Mouse (Mus musculus) thymus, postnatal 10 days (tissue): ENCODE results near the gene Ipo8.

ENCODE experiments used
- DNase-seq, 2 experiments: peaks; one replicate each; pipeline ENCODE4 v3.0.0; 2021; ENCODE audit warnings: low spot score in 2 of 2

Gene Ipo8

GRCm38 (mm10) chr6:148756535-148756934 lies 74.7 kb downstream of the Ipo8 start:
- no peak for DNase-seq

GRCm38 (mm10) chr6:148751400-148751799 lies 79.9 kb downstream of the Ipo8 start:
- no peak for DNase-seq

- DNase-seq = no peak
These were observed 81.1 kb downstream of the Ipo8 start for GRCm38 (mm10) chr6:148750183-148750582.

- DNase-seq = no peak
These were observed 90.6 kb downstream of the Ipo8 start for GRCm38 (mm10) chr6:148740521-148741226.

GRCm38 (mm10) chr6:148736390-148736789 lies 94.9 kb downstream of the Ipo8 start:
- no peak for DNase-seq

GRCm38 (mm10) chr6:148734012-148734411 lies 97.3 kb downstream of the Ipo8 start:
- no peak for DNase-seq

- DNase-seq = no peak
These were observed 98.3 kb downstream of the Ipo8 start for GRCm38 (mm10) chr6:148732920-148733319.

GRCm38 (mm10) chr6:148728571-148728970 lies 102.7 kb downstream of the Ipo8 start:
- no peak for DNase-seq

GRCm38 (mm10) chr6:148727871-148728524 lies 103.3 kb downstream of the Ipo8 start:
- no peak for DNase-seq

- DNase-seq = no peak
These were observed 106.8 kb downstream of the Ipo8 start for GRCm38 (mm10) chr6:148724453-148724852.
